Mouse (Mus musculus): ENCODE measurements around the gene H2-Ob. TPM values are rescaled to one million over a fixed set of nuclear protein-coding genes. Genes with fewer than 3 reads are reported as not detected.
"Not testable (repeated sequence)": the region's sequence is repeated elsewhere in the genome, so short reads cannot be mapped to it uniquely, and the experiment has no call there.

H2-Ob gene
- polyA plus RNA-seq, 1 experiment from 2014 or later: 2.6 TPM

DNA sequence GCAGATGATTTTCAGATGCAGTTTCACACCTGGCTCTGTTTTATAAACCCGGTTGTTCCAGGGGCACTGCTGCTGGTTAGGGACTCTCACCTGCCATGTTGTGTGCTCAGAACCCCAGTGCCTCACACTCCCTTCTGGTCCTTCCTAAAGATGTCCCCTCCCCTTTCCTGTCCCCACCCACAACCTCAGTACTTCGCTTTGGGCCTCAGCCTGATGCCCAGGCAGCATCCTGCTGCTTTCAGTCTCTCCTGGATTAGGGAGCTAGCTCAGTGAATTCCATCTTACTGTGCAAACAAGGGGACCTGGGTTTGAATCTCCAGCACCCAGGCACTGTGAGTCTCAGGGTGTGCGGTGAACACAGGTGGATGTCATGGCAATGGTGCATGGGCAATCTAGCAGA, 31.2 kb upstream of the H2-Ob start:
- DNase-seq (ENCODE audit: low spot score): peak; percentile 50

DNA sequence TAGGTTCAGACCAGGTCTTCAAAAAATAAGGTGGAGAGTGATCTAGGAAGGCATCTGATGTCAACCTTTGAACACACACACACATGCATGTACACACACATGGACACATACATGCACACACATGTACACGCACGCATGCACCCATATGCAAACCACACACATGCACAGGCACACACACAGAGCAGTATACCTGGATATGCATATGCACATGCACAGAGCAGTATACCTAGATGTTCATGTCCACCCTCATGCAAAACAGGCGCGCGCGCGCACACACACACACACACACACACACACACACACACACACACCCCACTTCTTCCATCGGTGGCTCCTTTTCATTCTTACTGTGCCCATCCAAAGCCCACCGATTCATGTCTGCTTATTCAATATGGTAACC, 30.8 kb upstream of the H2-Ob start:
- no peak for DNase-seq (ENCODE audit: low spot score)

DNA sequence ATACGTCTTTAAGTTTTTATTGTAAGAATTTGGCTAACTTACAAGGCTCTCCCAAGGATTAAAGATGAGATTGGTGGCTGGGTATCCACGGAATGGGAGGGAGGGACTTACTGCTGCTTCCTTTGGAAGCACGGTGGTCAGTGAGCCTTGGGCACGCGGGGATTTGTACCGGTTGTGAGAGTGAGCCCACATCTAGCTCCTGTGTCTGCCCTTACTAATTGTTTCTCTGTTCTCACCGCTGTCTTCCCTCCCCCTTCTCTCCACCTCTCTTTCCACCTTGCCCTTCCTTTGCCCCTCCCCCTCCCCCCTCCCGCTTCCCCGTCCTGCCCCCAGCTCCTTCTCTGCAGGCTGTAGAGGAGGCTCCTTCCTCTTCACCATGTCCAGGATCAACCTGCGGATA, 30.3 kb upstream of the H2-Ob start:
- DNase-seq (ENCODE audit: low spot score): no peak

- DNase-seq (ENCODE audit: low spot score): no peak
These were observed 29.0 kb upstream of the H2-Ob start for GRCm38 (mm10) chr17:34209680-34210079.

DNA sequence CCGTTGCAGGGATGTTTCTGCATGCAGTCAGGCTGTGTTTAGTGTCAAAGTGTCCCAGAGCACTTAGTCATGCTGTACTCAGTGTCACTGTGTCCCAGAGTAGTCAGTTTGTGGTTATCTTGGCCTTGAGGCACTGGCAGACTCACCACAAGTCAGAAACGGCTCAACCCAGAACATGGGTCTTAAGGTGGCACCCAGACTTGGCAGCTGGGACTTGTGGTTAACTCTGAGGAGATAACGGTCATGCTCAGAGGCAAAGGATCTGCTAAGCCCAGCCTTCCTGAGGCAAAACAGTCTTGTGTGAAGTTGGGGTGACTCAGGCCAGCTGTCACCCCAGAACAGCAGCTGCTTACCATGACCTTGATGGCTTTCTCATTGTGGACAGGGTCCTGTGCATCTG, 28.1 kb upstream of the H2-Ob start:
- DNase-seq (ENCODE audit: low spot score): peak; percentile 82

GRCm38 (mm10) chr17:34211746-34212365, 26.8 kb upstream of the H2-Ob start:
- DNase-seq (ENCODE audit: low spot score): peak; percentile 83

DNA sequence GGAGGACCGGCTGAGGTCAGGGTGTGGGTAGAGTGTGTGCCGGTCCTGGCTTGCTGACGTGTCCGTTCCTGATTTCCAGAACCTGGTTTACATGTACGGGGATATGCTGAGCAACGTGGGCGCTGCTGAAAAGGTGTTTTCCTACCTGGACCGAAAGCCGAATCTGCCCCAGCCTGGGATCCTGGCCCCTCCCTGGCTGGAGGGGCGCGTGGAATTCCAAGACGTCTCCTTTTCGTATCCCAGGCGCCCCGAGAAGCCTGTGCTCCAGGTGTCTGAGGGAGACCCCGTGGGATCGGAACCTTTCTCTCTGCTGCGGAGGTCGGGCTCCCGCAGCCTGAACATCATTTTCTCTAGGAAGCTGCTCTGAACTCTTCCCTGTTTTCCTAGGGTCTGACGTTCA, 24.8 kb upstream of the H2-Ob start:
- no peak for DNase-seq (ENCODE audit: low spot score)

DNA sequence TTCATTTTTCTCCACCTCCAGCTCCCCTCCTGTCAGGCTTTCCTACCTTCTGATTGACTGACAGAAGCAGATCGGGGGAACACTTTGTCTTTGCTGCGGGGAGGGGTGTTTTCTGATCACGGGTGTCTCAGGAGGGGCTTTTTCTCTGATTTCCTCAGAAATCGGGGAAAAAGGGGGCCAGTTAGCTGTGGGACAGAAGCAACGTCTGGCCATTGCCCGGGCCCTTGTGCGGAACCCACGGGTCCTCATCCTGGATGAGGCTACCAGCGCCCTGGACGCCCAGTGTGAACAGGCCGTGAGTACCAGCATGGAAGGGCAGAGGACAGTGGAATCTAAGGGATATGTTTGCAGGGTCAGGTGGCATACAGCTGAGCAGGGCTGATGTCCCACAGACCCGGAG, 23.5 kb upstream of the H2-Ob start:
- DNase-seq (ENCODE audit: low spot score): no peak

- DNase-seq (ENCODE audit: low spot score): no peak
These were observed 21.3 kb upstream of the H2-Ob start for GRCm38 (mm10) chr17:34217216-34217928.

DNA sequence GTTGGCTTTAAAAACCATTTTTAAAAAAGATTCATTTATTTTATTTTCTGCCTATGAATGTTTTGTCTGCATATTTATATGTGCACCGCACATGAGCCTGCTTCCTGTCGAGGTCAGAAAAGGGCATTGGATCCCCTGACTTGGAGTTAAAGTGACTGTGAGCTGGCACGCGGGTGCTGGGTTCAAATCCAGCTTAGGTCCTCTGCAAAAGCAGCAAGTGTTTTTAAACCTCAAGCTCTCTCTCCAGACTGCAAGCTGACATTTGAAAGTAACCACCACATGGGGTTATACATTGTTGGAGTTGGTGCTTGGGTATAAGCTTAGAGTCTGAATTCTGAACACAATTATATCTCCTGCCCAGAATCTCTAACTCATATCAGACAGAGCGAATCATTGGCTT, 20.7 kb upstream of the H2-Ob start:
- no peak for DNase-seq (ENCODE audit: low spot score)

- DNase-seq (ENCODE audit: low spot score): no peak
These were observed 20.0 kb upstream of the H2-Ob start for GRCm38 (mm10) chr17:34218675-34219074.

GRCm38 (mm10) chr17:34219096-34219495, 19.6 kb upstream of the H2-Ob start:
- DNase-seq (ENCODE audit: low spot score): peak; percentile 68

GRCm38 (mm10) chr17:34219801-34220200, 18.9 kb upstream of the H2-Ob start:
- not testable (repeated sequence) for DNase-seq (ENCODE audit: low spot score)

- DNase-seq (ENCODE audit: low spot score): not testable (repeated sequence)
These were observed 18.3 kb upstream of the H2-Ob start for GRCm38 (mm10) chr17:34220401-34220800.

DNA sequence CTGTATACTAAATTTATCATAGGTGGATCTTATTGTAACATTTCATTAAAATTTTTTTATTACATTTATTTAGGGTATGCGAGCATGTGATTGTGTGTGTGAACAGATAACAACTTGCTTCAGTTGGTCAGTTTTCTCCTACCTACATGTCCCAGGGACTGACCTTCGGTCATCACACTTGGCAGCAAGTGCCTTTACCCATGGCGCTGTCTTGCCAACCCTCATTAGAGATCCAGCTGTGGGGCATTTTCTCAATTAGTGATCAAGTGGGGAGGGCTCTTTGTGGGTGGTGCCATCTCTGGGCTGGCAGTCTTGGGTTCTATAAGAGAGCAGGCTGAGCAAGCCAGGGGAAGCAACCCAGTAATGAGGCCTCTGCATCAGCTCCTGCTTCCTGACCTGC, 13.9 kb upstream of the H2-Ob start:
- DNase-seq (ENCODE audit: low spot score): no peak

GRCm38 (mm10) chr17:34225426-34225825, 13.3 kb upstream of the H2-Ob start:
- no peak for DNase-seq (ENCODE audit: low spot score)

- not testable (repeated sequence) for DNase-seq (ENCODE audit: low spot score)
These were observed 12.8 kb upstream of the H2-Ob start for GRCm38 (mm10) chr17:34225911-34226310.

DNA sequence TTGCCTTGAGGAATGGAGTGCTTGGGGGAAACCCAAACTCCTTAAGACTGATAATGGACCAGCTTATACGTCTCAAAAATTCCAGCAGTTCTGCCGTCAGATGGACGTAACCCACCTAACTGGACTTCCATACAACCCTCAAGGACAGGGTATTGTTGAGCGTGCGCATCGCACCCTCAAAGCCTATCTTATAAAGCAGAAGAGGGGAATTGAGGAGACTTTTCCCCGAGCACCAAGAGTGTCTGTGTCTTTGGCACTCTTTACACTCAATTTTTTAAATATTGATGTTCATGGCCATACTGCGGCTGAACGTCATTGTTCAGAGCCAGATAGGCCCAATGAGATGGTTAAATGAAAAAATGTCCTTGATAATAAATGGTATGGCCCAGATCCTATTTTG, 7.7 kb upstream of the H2-Ob start:
- not testable (repeated sequence) for DNase-seq (ENCODE audit: low spot score)

- not testable (repeated sequence) for DNase-seq (ENCODE audit: low spot score)
These were observed 6.7 kb upstream of the H2-Ob start for GRCm38 (mm10) chr17:34232021-34232420.

DNA sequence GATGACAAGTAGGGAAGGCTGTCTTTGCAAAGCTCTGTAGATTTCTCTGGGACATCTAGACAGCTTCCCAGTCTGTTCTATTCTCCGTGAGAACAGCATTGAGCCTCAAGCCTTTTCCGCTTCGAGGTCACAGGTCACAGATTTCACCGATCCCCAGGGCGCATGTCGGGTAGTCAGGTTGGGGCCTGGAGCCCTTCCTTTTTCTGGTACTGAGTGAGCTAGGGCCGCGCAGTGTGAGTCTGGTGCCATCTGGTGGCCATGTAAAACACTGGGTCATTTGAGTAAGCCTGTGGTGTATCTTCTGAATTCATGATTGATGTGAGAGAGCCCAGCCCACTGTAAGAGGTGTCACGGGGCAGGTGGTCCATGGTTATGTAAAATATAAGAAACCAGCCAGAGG, 3.8 kb upstream of the H2-Ob start:
- DNase-seq (ENCODE audit: low spot score): peak; percentile 93

- no peak for DNase-seq (ENCODE audit: low spot score)
These were observed 2.0 kb upstream of the H2-Ob start for GRCm38 (mm10) chr17:34236691-34237090.

DNA sequence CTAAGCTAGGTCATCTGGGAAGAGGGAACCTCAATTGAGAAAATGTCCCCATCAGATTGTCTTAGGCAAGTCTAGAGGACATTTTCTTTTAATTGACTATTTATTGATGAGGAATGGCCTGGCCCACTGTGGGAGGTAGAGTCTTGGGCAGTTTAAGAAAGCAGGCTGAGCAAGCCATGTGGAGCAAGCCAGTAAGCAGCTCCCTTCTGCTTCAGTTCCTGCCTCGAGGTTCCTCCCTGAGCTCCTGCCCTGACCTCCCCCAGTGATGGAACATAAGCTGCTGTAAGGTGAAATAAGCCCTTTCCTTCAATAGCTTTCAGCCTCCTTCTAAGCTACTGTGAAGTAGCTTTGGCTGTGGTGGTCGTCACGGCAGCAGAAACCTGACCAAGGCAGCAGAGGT, 962 bp upstream of the H2-Ob start:
- DNase-seq (ENCODE audit: low spot score): no peak

DNA sequence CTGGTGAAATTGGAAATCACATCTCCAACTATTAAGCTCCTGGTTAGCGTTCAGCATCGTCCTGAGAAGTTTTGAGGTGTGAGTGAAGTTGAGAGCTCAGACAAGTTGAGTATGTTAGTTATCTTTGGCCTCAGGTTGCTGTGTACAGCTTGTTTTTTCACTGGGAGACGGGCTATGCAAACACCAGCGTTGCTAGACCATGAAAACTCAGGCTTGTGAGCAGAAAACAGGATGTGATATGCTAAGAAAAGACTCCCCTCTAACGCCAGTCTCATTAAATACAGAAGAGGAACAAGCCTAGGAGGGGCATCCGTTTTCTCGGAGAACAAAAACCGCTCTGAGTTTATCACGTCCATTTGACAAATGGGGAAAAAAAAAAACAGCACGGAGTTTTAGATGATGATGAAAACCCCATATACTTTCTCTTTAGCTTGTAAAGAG, 918 bp downstream of the H2-Ob start:
- peak; percentile 47 for DNase-seq (ENCODE audit: low spot score)

Data from thymus, postnatal 0 days (tissue).